Mouse (Mus musculus) brain, embryonic 14.5 days (tissue): ENCODE results near the gene Tmem147.

Source experiments
- CTCF ChIP-seq: fragments of 200-500 bp; IDR thresholded peaks from 2 replicates; pipeline ENCODE4 v1.5.1; 2012; ENCODE audit warnings: inconsistent platforms, mild to moderate bottlenecking, moderate library complexity, borderline replicate concordance; ENCODE audit not compliant: insufficient read depth, insufficient read length; ENCODE audit errors: extremely low read depth
- POLR2A ChIP-seq: fragments of 200-500 bp; IDR thresholded peaks from 2 replicates; pipeline ENCODE4 v1.6.1; 2012; ENCODE audit warnings: mild to moderate bottlenecking, inconsistent platforms, borderline replicate concordance; ENCODE audit not compliant: poor library complexity, insufficient read depth, insufficient read length, severe bottlenecking; ENCODE audit errors: extremely low read depth

GRCm38 (mm10) chr7:30723274-30723953 is 5.9 kb downstream of the Tmem147 start:
- TF ChIP-seq CTCF (no peak), POLR2A (no peak)
